Mouse (Mus musculus) midbrain, embryonic 12.5 days (tissue): ENCODE data around the gene Ccnq. TPM values are rescaled to one million over a fixed set of nuclear protein-coding genes. Genes with fewer than 3 reads are reported as not detected.

Source experiments
- ATAC-seq: fragments of 200-750 bp; cut with Nextera tagmentation; 2 replicates; pipeline ENCODE4 v1.8.0; 2017; ENCODE audit warnings: low read depth, moderate TSS enrichment, moderate library complexity; ENCODE audit not compliant: low FRiP score
- H3K27ac ChIP-seq: fragments of 300-500 bp; sonication (generic); replicated peaks from 2 replicates; pipeline ENCODE4 v1.5.1; 2016; ENCODE audit warnings: mild to moderate bottlenecking
- H3K27me3 ChIP-seq: fragments of 300-500 bp; sonication (generic); 2 replicates; pipeline ENCODE4 v1.6.1; 2016; ENCODE audit warnings: mild to moderate bottlenecking
- H3K36me3 ChIP-seq: fragments of 300-500 bp; sonication (generic); 2 replicates; pipeline ENCODE4 v1.6.1; 2016
- H3K4me1 ChIP-seq: fragments of 300-500 bp; sonication (generic); 2 replicates; pipeline ENCODE4 v1.6.1; 2016
- H3K4me2 ChIP-seq: fragments of 300-500 bp; sonication (generic); replicated peaks from 2 replicates; pipeline ENCODE4 v1.6.1; 2016; ENCODE audit warnings: mild to moderate bottlenecking, moderate library complexity
- H3K4me3 ChIP-seq: fragments of 300-500 bp; sonication (generic); 2 replicates; pipeline ENCODE4 v1.5.1; 2016; ENCODE audit warnings: mild to moderate bottlenecking
- H3K9ac ChIP-seq: fragments of 300-500 bp; sonication (generic); replicated peaks from 2 replicates; pipeline ENCODE4 v1.6.1; 2016; ENCODE audit warnings: mild to moderate bottlenecking, moderate library complexity
- H3K9me3 ChIP-seq: fragments of 300-500 bp; sonication (generic); 2 replicates; pipeline ENCODE4 v1.6.1; 2016; ENCODE audit warnings: mild to moderate bottlenecking
- WGBS: fragments of 180-500 bp; shearing (Covaris S2); methylation state at CpG from one replicate; pipeline ENCODE4 v1.1.7; 2016; 5-methylcytosine and 5-hydroxymethylcytosine counted together
- microRNA-seq: library from miRNA; unstranded; fragments of <30 nt; microRNA quantifications from one replicate; pipeline ENCODE4, GENCODE M21; 2017
- polyA plus RNA-seq: library from polyadenylated mRNA; unstranded; fragments of >200 nt; fragmentation: Nextera tagmentation; extraction: Ambion mirVana; gene quantifications from 2 replicates; pipeline ENCODE4 v1.2.1, GENCODE M21; 2016

Gene Ccnq
- polyA plus RNA-seq, 1 experiment from 2014 or later = 35.6 TPM

DNA sequence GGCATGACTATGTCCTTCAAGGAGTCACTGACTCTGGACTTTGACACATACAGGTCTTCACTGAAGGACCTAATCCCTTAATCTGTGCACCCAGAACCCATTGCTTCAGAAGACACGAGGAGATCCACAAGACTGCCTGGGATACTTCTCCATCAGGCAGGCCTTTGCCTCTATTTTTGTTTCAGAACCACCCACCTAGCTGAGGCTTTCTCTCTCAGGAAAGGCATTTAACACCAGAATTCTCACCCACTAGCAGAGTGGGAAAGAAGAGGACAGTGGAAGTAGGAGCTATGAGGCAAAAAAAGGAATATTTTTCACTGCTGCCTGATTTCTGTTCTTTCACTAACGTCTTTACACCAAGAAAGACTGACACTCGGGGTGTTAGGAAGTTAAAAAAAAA lies 25.2 kb downstream of the Ccnq start:
- WGBS = 80% methylated on average over 3 of the region's 3 CpGs
- no peak overlapping the region for H3K4me3 ChIP-seq
- H3K27me3 ChIP-seq = peaks cover 3% of the 10 kb centered on the region; the same call in 1 of the 2 replicates
- H3K9ac ChIP-seq = no peak overlapping the region
- no peak overlapping the region for H3K27ac ChIP-seq
- no peaks in the 10 kb centered on the region for H3K4me1 ChIP-seq
- no peak for ATAC-seq
- H3K4me2 ChIP-seq = no peak overlapping the region
- no peaks in the 10 kb centered on the region for H3K36me3 ChIP-seq
- no peaks in the 10 kb centered on the region for H3K9me3 ChIP-seq

DNA sequence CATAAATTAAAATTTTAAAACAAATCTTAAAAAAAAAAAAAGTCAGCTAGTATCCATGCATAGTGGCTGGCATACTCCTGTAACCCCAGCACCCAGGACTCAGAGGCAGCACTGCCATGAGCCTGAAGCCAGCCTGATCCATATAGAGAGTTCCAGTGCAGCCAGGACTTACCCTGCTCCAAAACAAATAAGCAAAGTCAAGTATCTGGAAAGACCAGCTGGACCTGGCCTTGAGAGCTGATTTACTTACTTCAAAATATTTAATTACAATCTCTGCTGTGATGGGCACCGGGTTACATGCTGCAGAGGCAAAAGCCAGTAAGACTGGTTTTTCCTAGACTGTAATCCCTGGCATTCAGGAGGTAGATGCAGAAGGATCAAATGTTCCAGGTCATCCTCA lies 26.7 kb downstream of the Ccnq start:
- 88% methylated on average over 1 of the region's 1 CpGs for WGBS
- H3K9me3 ChIP-seq = no peaks in the 10 kb centered on the region
- H3K27me3 ChIP-seq = peaks cover 3% of the 10 kb centered on the region; the same call in 1 of the 2 replicates
- no peak overlapping the region for H3K4me3 ChIP-seq
- no peaks in the 10 kb centered on the region for H3K4me1 ChIP-seq
- no peak overlapping the region for H3K27ac ChIP-seq
- ATAC-seq = no peak
- no peaks in the 10 kb centered on the region for H3K36me3 ChIP-seq
- no peak overlapping the region for H3K9ac ChIP-seq
- no peak overlapping the region for H3K4me2 ChIP-seq

DNA sequence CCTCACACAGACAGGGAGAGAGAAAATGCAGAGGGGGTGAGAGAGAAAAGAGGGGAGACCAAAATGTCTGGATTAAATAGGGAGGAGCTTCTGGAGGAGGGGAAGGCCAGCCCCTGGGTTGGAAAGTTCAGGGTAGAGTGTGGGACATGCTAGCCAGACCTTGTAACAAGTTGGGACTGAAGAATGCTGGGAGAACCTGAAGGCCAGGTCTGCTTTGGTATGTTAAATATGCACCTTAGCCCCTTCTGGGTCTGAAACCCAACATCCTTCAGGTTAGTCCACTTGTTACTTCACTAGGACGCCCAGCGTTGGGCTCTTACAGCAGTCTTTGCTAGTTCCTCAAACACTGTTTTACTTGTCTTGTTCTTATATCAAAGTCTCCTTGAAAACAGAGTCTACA lies 30.1 kb downstream of the Ccnq start:
- no peak overlapping the region for H3K4me3 ChIP-seq
- no peak overlapping the region for H3K4me2 ChIP-seq
- 97% methylated on average over 2 of the region's 2 CpGs for WGBS
- no peaks in the 10 kb centered on the region for H3K4me1 ChIP-seq
- H3K9me3 ChIP-seq = no peaks in the 10 kb centered on the region
- H3K27ac ChIP-seq = no peak overlapping the region
- no peaks in the 10 kb centered on the region for H3K36me3 ChIP-seq
- ATAC-seq = no peak
- no peak overlapping the region for H3K9ac ChIP-seq
- H3K27me3 ChIP-seq = peaks cover 3% of the 10 kb centered on the region; the same call in 1 of the 2 replicates

DNA sequence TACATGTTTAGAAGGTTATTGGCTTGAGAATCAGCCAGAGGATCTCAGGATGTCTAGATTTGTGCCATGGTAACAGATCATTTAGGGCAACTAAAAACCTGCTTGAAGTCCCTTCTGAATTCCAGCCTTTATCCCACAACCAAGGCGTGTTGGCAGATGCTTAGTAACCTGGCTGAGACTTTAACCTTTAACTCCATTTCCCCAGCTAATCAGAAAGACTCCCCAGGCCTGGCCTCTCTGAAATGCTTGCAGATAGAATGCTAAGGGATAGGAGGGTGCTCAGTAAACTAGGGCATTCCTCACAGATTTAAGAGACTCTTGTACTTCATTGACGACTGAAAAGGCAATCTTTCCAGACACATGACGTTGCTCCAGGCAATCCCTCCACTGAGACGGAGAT lies 33.9 kb downstream of the Ccnq start:
- Histone ChIP-seq H3K9me3 (no peaks in the 10 kb centered on the region), H3K36me3 (no peaks in the 10 kb centered on the region), H3K27ac (no peak overlapping the region), H3K4me3 (no peak overlapping the region), H3K9ac (no peak overlapping the region), H3K4me1 (no peaks in the 10 kb centered on the region), H3K27me3 (no peaks in the 10 kb centered on the region), H3K4me2 (no peak overlapping the region)
- 59% methylated on average over 4 of the region's 4 CpGs for WGBS
- no peak for ATAC-seq

DNA sequence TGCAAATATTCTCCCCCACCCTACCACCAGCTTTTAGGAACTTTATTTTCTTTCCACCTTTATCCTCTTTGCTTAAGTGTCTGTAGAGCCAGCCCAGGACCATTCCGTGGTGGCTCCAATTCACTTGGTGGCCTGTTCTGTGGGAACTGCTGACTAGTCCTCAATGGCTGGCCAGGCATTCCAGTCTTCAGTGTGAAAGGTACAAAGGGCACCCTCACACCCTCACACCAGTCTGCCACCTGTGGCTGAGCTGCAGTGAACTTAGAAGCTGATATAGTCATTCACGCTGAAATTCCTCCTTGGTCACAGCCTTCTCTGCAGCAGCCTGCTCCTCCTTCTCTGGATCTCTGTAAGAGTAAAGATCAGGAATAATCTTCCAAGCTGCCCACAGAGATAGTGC lies 42.9 kb downstream of the Ccnq start:
- Histone ChIP-seq H3K4me1 (no peaks in the 10 kb centered on the region), H3K27me3 (no peaks in the 10 kb centered on the region), H3K4me3 (no peak overlapping the region), H3K9me3 (no peaks in the 10 kb centered on the region), H3K36me3 (no peaks in the 10 kb centered on the region), H3K4me2 (no peak overlapping the region), H3K27ac (no peak overlapping the region), H3K9ac (no peak overlapping the region)
- 88% methylated on average over 2 of the region's 2 CpGs for WGBS
- ATAC-seq = no peak

DNA sequence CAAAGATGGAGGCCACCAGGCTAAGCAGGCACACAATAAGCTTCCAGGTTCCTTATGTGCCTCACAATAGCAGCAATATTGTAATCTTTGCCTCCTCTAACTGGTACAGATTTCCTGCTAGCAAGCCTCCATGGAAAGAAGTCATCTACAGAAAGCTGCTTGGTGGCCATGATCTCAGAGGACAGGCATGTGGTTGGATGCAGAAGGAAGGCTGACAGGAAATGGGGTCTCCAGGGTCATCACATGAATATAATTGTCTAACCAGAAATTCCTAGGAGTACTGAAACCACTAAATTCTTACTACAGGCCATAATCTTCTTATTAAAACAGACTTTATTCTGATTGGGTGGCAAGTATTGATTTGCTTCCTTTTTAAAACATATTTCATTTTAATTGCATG lies 45.5 kb downstream of the Ccnq start:
- H3K4me1 ChIP-seq = no peaks in the 10 kb centered on the region
- H3K36me3 ChIP-seq = no peaks in the 10 kb centered on the region
- no peak overlapping the region for H3K27ac ChIP-seq
- H3K9ac ChIP-seq = no peak overlapping the region
- no peak overlapping the region for H3K4me3 ChIP-seq
- H3K27me3 ChIP-seq = no peaks in the 10 kb centered on the region
- H3K9me3 ChIP-seq = no peaks in the 10 kb centered on the region
- H3K4me2 ChIP-seq = no peak overlapping the region
- no peak for ATAC-seq

DNA sequence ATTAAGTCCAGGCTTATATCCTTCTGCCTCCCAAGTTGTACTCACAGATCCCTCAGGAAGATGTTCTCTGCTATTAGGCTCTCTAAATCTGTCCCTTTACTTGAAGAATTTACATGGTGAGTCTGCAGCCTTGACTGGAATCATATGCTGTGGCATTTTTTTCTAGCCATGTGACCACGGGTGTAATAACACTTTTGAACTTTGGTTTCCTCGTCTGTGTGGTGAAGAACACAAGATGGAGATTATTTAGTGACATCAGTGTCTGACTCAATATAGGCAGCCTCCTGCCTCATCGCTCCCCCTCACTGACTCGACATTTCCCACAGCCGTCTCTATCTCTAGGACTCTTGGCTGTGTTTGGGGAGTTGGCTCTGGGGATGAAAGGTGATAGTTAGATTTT lies 48.4 kb downstream of the Ccnq start:
- Histone ChIP-seq H3K27me3 (no peaks in the 10 kb centered on the region), H3K4me2 (no peak overlapping the region), H3K36me3 (no peaks in the 10 kb centered on the region), H3K9me3 (no peaks in the 10 kb centered on the region), H3K4me3 (no peak overlapping the region), H3K4me1 (no peaks in the 10 kb centered on the region), H3K27ac (no peak overlapping the region), H3K9ac (no peak overlapping the region)
- WGBS = 89% methylated on average over 5 of the region's 5 CpGs
- ATAC-seq = no peak

DNA sequence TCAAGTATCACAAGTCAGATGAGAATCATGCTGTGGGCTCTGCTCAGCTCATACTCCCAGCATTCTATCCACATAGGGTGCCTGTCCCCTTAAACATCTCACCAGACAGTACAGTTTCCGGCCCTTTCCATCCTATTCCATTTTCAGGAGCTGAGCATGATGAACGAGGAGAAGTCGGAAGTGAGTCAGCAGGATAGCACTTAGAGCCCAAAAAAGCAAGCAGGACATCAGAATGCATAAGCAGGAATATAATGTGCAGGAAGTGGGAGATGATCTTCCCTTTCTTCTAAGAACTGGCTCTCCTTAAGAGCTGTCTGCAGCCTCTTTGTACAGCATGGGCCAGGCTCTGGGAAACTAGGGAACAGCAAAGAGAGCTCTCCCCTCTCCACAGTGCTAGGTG lies 49.2 kb downstream of the Ccnq start:
- H3K36me3 ChIP-seq = no peaks in the 10 kb centered on the region
- H3K4me3 ChIP-seq = no peak overlapping the region
- WGBS = 78% methylated on average over 3 of the region's 3 CpGs
- no peaks in the 10 kb centered on the region for H3K9me3 ChIP-seq
- no peaks in the 10 kb centered on the region for H3K4me1 ChIP-seq
- no peaks in the 10 kb centered on the region for H3K27me3 ChIP-seq
- ATAC-seq = no peak
- H3K9ac ChIP-seq = no peak overlapping the region
- no peak overlapping the region for H3K4me2 ChIP-seq
- no peak overlapping the region for H3K27ac ChIP-seq

Small RNA genes lying within 50 kb of the gene (microRNA-seq; reads per million reads assigned to microRNA genes)
- gene Gm23840 = not detected

Other genes starting within 250 kb of the Ccnq start
- gene Sebox, start 248.3 kb downstream of the Ccnq start, polyA plus RNA-seq = not detected in 2 replicates
- 88.5 and 89.7 TPM in 2 replicates for gene Tmem199, start 239.6 kb downstream of the Ccnq start, polyA plus RNA-seq
- 155 and 168 TPM in 2 replicates for gene Poldip2, start 239.5 kb downstream of the Ccnq start, polyA plus RNA-seq
- gene Tnfaip1, start 215.4 kb downstream of the Ccnq start, polyA plus RNA-seq = 62.7 and 65.3 TPM in 2 replicates
- 104 and 111 TPM in 2 replicates for gene Ift20, start 215.4 kb downstream of the Ccnq start, polyA plus RNA-seq
- 47.2 and 51.7 TPM in 2 replicates for gene Tmem97, start 201.0 kb downstream of the Ccnq start, polyA plus RNA-seq
- 25.4 and 26.0 TPM in 2 replicates for gene Nlk, start 54.4 kb downstream of the Ccnq start, polyA plus RNA-seq
- gene Lyrm9, start 74.9 kb upstream of the Ccnq start, polyA plus RNA-seq = 17.0 and 17.3 TPM in 2 replicates
- gene Nos2, start 169.1 kb upstream of the Ccnq start, polyA plus RNA-seq = 0.85 and 0.93 TPM in 2 replicates
- 6.0 and 8.2 TPM in 2 replicates for gene Lgals9, start 233.2 kb upstream of the Ccnq start, polyA plus RNA-seq